Mouse (Mus musculus) heart, adult 9 months (tissue): ENCODE measurements around the gene Ggt6.
"Not testable (repeated sequence)": the region's sequence is repeated elsewhere in the genome, so short reads cannot be mapped to it uniquely, and the experiment has no call there.

Source experiments
- DNase-seq, 2 experiments: peaks; one replicate each; pipeline ENCODE4 v3.0.0; 2022; ENCODE audit warnings: low spot score in 2 of 2

Ggt6 gene

DNA sequence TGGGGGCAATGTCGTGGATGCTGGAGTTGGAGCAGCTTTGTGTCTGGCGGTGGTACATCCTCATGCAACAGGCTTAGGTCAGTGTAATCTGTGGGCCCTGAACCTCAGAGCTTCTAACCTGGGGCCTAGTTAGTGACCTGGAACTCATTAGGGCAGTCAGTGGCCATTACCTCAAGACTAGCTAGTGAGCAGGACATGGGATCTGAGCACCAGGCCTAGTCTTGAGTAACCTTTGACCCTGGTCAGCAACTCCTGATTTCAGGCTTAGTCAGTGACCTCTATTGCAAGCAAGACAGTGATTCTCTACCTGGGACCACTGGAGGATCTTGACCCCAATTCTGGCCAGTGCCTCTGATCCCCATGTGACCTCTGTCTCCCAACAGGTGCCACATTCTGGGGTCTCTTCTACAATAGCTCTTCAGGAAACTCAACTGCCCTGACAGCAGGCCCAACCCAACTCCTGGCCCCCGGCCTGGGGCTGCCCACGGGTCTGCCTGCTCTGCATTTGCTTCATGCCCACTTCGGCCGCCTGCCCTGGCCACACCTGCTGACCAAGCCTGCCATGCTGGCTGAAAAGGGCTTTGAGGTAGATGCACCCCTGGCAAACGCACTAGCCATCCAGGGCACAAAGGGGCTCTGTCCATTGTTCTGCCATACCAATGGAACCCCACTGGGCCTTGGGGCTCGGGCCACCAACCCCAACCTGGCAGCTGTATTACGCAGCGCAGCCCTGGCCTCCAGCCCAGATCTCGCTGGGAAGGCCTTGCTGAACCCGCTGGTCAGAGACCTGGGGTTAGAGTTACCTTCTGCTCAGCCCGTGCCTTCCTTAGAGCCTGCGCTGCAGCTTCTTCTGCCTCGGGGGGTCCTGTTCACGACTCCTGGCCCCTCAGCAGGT is 1.7 kb downstream of the Ggt6 start:
- no peak for DNase-seq

DNA sequence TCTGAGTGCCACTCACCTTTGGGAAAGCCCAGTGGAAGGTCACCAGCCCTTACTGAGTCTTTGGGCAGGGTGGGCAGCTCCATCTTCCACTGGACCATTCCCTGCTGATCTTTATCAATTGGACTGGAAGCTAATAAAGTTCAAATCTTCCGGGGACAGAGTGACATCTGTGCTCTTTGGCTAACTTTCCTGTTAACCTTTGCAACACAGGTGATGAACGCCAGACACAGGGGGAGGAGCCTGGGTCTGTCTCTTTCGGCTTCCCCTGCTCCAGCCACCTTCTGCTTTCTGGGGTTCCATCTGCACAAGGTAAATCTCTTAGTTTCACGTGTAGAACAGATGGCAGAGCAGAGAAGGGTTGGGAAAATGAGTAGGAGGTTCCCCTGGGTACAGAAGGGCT is 3.1 kb downstream of the Ggt6 start:
- no peak for DNase-seq

DNA sequence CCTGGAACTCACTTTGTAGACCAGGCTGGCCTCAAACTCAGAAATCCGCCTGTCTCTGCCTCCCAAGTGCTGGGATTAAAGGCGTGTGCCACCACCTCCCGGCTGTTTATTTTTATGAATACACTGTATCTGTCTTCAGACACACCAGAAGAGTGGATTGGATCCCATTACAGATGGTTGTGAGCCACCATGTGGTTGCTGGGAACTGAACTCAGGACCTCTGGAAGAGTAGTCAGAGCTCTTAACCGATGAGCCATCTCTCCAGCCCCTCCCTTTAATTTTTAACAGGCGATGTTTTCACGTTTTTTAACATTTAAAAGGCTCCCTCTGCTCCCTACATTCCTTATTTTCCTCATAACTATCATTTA is 5.3 kb downstream of the Ggt6 start:
- DNase-seq, result not testable (repeated sequence)

DNA sequence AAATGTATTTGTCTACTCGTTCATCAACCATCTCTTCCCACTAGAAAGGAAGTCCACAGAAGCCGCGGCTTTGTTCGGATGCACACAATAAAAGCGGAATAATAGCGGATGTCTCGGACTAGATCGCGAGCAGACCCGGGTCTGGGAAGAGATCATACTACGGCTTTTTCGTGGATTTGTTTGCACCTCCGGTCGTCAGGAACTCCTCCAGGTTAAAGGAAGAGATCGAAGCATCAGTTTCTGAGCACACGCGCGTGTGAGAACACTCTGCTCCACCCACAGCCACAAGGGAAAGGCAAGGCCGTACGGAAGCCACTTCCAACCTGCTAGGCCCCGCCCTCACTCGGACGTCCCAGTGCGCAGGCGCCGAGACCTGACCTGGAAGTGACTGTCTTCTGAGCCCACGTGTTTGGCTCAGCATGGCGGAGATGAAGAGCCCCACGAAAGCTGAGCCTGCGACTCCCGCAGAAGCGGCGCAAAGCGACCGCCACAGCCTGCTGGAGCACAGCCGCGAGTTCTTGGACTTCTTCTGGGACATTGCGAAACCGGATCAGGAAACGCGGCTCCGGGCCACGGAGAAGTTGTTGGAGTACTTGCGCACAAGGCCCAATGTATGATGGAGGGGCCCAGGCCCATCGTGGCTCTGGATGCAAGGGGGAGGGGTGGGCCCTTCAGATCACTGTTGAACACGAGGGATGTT is 5.8 kb downstream of the Ggt6 start, which contains the start of gene Mybbp1a:
Mybbp1a (plus strand) TSS at position 391 of the 700 bp plus-strand sequence.
- peak; percentile 93 to 98 for DNase-seq

DNA sequence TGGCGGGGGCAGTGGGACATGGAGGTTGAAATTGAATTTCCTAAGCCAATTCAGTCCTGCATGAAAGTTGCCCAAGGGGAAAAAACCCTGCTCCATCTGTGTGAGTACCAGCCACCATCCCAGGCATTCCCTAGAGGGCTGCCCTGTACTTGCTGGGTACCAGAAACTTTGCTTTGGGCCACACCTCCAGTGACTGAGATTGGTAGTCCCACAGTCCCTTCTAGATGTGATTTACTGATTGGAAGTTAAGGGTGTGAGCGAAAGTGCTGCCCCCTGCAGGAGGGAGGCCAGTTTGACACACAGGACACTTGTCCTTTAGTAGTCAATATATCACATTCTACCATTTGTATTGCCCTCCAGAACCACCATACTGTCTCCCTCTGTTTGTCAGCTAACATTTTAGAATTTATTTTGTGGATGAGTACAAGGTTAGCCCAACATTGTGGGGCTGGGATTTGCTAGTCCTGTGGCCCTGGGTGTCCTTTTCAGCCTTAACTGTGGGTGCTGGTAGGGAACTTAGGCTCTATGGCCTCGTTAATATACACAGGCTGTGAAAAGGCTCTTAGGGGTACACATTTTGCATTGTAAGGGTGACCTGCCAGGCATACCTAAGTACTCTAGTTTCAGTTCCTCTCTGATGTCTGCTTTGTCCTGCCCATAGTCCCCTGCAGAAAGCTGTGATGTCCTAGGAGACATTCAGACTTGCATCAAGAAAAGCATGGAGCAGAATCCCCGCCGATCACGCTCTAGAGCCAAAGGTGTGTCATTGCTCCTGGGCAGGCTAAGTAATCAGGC is 11.2 kb downstream of the Ggt6 start:
- DNase-seq, result no peak

DNA sequence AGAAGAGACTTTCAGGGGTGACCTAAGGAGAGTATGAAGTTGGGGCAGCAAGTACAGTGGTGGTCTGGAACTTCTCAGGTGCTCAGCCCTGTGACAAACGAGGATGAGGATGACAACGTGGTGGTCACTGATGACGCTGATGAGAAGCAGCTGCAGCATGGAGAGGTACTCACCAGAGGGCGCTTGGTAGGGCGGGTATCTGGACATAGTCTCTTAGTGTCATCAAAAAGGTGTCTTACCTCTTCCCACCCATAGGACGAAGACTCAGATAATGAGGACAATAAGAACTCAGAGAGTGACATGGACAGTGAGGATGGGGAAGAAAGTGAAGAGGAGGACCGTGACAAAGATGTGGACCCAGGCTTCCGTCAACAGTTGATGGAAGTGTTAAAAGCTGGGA is 12.1 kb downstream of the Ggt6 start:
- DNase-seq, result no peak

DNA sequence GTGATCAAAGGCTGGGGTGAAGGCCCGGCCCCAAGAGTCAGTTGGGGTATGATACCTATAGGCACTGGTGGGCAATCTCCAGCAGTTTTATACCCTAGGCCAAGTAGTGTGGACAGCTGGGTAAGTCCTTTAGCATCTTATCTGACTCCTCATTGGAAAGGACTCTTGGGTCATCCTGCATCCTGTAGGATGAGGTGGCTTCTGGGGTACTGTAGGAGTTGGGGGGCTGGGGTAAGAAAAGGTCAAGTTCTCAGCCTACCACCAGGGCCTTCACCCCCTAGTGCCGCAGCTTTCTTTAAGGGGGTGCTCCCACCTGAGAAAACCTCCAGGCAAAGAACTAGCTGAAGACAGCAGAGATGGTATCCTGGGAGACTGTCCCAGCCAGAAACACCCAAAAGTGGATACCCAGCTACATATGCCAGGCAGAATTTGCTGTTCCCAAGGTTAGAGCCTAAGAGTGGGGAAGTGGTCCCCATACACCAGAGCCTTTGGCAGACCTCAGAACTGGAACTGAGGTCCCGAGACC is 16.9 kb downstream of the Ggt6 start:
- DNase-seq, result no peak

DNA sequence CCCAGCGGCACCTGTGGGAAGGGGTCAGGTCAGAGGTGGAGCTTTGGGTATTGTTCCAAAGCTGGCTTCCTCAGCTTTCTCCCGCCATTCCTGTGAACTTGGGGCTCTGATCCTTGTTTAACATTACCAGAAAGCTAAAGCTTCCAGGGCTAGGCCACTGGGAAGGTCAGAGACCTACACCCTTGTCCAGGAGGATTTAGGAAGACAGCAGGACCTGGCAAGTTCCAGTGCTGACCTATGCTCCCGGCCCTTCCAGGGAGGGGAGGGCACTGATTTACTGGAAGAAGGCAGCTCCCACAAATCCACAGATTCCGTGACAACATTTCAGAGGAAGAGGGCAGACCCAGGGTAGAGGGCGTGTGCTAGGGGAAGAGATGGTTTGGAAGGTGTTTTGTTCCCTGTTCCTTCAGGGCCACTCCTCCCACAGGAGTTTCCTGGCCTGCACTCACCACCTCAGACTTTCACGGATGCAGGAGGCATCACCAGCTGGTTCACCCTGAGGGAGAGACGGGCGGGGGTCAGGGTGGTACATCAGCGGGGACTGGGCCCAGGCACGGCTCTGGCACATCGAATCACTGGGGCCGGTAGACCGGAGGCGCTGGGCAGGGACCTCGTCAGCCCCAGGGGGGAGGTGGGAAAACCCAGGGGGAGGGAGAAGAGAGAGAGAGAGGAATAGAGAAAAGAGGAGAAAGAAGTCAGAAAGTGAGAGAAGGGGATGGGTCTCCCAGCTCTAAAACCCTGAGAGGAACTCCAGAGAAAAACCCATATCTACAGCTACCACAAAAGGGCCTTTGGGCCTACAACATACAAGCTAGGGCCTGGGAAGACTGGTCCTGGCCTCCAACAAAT is 18.0 kb downstream of the Ggt6 start:
- DNase-seq, result no peak

DNA sequence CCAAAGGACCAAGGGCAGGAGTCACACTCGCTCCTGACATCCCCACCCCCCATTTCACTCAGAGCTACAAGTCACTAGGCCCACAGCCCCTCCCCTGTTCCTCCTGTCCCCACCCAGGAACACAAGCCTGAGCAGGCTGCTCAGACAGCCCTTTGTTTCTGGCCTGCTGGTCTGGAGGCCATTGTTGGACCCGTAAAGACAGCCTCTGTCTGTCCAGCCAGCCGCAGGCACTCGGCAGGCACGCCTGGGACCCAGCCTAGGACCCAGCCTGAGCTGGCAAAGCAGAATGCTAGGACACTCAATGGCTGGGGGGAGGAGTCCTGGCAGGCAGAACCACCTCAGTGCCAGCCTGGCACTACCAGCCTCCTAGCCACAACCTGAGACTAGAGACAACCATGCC is 20.4 kb downstream of the Ggt6 start:
- DNase-seq, result no peak

DNA sequence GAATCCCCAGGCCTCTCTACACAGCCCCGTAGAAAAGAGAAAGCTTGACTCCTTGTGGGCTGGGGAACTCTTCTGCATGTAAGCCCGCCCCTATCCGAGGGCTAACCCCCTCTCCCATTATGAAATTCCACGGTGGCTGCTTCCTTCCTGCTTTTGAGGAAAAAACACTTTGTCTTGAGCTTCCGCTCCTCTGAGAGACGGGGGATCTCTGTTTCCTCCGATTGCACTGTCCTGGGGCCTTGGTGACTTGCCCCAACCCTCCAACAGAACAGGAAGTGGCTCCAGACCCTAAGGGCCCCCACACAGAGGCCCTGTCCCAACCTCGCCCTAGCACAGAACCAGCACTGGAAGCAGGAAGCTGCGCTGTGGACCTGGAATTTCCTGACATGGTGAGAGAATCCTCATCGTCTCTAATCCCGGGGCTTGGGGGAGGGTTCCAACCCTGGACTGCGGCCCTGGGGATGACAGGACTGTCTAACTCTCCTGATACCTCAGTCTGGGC is 22.7 kb downstream of the Ggt6 start:
- peak; percentile 72 to 90 for DNase-seq

DNA sequence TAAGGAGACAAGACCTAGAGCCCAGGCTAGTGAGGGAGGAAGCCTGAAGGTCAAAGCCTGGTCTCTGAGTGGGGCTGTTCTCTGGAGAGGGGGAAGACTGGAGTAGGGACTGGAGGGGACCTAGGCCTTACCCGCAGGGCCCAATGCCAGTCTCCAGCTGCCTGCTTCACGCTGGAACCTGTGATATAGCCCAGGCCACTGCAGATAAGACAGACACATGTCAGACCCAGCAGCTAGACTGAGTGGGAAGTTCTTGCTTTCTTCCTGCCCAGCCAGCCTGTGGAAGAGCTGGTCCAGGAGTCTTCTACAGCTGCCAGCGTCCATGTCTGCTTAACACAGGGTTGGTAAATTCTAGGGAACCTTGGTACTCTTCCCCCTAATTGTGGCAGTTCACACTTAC is 23.2 kb downstream of the Ggt6 start:
- DNase-seq, result no peak

DNA sequence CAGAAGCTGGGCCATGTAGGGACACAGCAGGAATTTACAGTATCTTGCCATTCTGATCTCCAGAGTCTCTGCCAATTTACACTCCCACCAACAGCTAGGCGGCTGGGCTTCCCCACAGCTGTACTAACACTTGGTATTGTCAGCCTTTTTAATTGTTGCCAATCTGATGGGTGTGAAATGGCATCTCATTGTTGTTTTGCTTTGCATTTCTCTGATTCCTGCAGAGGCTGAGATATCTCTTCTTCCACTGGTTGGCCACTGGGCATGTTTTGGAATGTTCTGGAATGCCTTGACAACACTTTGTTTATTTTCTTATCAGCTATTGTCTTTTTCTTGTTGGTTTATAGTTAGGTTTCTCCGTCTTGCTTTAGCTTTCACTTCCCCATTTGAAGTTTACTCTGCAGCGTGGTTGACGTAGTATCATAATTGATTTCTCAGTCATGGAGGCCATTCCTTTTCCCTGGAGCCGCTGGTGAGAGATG is 26.2 kb downstream of the Ggt6 start:
- peak in 1 of 2 experiments; percentile 50 for DNase-seq

DNA sequence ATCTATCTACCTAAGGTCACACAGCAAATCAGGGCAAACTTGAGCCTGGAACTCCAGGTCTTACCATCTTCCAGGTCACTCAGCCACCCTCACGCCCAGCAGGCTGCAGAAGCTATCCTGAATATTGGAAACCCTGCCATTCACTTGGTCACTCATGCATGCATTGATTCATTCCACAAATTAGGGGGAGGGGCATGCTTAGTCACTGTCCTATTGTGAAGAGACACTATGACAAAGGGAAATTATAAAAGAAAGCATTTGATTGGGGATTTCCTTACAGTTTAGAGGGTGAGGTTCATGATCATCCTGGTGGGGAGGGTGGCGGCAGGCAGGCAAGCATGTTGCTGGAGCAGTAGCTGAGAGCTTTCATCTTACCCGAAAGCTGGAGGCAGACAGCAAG is 29.5 kb downstream of the Ggt6 start:
- no peak for DNase-seq

DNA sequence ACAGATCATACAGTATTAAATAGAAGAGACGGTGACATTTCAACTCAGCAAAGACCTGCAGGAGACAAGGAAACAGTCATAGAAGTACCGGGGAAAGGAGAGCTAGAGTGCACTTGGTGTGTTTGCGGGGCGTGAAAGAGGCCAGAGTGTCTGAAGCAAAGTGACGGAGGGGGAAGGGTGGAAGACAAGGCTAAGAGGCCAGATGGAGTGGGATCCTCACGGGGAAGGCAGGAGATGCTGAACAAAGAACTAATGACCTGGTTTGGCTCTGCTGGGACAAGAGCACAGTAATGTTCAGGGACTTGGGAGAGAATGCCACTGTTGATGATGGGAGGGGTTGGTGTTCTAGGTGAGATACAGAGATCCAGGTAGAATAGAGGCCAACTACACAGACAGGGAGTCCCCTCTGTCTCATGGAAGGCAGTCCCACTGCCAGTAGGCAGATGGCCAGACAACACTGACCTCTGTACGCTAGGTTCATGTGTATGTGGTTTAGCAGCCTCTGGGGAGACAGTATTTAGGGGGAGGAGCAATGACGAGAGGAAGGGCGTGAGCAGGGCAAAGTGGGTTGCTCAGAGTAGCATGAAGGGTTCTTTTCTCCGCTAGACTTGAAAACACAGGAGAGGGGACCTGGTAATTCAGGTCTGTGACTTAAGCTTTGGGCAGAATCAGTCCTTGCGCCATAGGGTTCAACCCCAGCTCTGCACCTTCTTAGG is 30.8 kb downstream of the Ggt6 start:
- DNase-seq, result no peak

DNA sequence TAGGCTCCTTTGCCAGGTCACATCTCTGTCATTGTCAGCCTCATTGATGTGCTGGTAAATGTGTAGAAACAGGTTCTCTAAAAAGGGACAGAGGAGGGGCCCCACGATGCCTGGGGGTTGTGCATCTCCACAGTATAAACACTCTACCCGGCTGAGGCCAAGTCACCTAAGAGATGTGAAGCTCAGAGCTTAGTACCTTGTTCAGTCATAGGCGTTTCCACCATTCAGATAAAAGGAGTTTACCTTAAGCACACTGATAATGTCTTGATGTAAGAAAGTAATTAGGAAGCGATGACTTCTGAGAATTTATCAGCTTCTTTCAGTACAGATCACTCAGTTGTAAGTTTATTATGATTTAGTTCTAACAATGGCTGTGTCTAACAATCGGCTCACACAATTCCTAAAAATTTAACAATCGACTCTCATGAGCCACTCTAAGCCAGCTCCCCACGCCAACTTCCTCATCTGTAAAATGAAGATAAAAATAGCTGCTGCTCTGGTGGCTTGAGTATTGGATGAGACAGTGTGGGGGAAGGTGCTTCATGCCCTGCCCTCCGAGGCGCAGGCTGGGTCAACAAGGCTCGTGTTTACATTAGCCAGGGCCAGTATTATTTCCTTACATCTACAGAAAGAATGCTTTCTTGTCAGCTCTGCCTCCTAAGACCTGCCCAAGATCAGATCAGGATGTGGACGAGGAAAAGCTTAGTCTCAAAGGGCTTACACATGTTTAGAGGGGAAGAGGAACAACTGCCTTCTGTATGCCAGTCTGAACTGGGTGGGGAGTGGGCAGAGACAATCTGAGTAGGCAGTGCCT is 31.6 kb downstream of the Ggt6 start:
- DNase-seq, result peak; percentile 51 to 62

DNA sequence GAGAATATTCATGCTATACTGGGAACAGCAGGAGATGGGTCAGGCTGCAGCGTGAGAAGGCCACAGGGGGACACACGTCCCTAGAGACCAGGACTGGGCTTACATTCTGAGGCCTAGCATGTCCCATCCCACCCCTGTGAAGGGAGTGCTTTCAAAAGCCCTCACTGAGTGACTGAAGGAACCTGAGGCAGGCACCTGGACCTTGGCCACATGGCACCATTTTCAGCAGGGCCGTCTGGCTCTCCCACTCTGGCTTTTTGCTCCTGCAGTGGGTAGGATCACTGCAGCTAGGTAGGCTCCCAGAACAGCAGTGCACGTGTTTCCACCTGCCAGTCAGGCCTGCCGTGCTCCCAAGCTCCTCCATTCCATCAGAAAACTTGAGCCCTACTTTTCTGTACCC is 33.2 kb downstream of the Ggt6 start:
- no peak for DNase-seq

DNA sequence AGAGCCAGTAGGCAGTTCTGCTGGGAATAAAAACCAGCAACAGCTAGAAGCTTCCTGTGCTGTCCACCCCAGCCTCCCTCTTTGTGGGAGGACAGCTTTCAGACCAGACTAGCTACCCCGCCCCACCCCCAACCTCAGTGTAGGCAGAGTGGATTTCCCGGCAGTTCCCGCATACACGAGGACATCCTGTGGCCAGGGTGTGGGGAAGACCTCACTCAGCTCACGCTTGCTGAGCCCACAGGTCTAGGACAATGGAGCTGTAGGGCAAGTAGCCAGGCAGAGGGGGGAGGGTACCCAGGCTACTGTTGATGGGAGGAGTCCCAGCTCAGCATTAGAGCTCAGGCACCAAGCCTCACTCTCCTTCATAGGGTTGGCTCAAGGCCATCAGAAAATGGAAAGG is 33.9 kb downstream of the Ggt6 start:
- peak; percentile 85 to 92 for DNase-seq

DNA sequence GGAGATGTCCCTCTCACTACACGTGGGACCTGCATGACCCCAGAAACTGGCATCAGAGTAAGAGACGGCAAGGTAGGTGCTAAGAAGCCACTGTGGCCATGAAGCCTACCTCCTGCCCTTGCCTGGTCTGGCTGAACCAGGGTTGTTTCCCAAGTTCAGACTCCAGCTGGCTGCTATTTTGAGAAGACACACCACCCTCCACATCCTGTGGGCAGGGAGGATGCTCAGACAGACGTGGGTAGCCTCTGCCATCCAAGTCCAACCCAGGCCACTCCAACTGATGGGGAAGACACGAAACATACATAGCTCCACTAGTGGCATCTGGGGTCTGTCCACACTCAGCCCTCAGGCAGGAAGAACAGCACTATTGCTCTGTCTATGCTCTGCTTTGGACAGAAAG is 34.7 kb downstream of the Ggt6 start:
- DNase-seq, result no peak

DNA sequence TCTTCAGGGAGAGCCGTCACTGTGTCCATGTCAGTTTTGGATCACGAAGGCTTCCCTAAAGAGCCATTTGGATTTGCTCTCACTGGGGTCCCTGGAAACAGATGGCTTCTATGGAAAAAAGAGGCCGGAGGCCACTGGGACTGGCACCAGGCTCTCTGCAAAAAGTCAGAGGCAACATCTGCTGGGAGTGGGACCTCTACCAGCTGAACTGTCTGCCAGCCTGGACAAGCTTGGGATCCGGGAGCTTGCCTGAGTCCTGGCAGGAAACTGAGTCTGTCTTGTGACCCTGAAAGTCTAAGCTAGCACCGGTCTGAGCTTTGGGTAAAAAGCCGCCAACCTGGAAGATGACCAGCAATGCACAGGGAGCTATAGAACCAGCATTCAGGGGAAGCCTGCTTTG is 36.1 kb downstream of the Ggt6 start:
- no peak for DNase-seq
